Mouse (Mus musculus) E14TG2a.4 (cell line): ENCODE data around the gene Ttc22.

ENCODE experiments used
- H3K27me3 ChIP-seq: 2 replicates; pipeline ENCODE4 v1.6.1; 2014; ENCODE audit warnings: low read length, control low read depth; ENCODE audit not compliant: insufficient read depth
- H3K36me3 ChIP-seq: 2 replicates; pipeline ENCODE4 v1.6.1; 2014; ENCODE audit warnings: low read length, control low read depth; ENCODE audit not compliant: insufficient read depth
- H3K4me1 ChIP-seq: replicated peaks from 2 replicates; pipeline ENCODE4 v1.6.1; 2014; ENCODE audit warnings: low read depth, low read length, control low read depth
- H3K4me3 ChIP-seq: replicated peaks from 2 replicates; pipeline ENCODE4 v1.5.1; 2014; ENCODE audit warnings: mild to moderate bottlenecking, low read length
- H3K9me3 ChIP-seq: 2 replicates; pipeline ENCODE4 v1.6.1; 2014; ENCODE audit warnings: low read length, control low read depth
- CTCF ChIP-seq: conservative IDR thresholded peaks from 2 replicates; pipeline ENCODE4 v1.5.1; 2014; ENCODE audit warnings: low read length
- NANOG ChIP-seq: IDR thresholded peaks from 2 replicates; pipeline ENCODE4 v1.6.1; 2014; ENCODE audit warnings: borderline replicate concordance, low read length, mixed read lengths
- POU5F1 ChIP-seq: IDR thresholded peaks from 2 replicates; pipeline ENCODE4 v1.6.1; 2014; ENCODE audit warnings: low read length, borderline replicate concordance

The Ttc22 gene

GRCm38 (mm10) chr4:106622030-106622493 is at the start of gene Ttc22:
Gene Ttc22, plus strand, starts transcription at chr4:106622432.
- Histone ChIP-seq H3K4me3 (peak within 1 kb of the TSS; percentile 79), H3K36me3 (no peaks in the 10 kb centered on the region), H3K9me3 (no peaks in the 10 kb centered on the region), H3K27me3 (peaks cover 47% of the 10 kb centered on the region), H3K4me1 (peaks cover 48% of the 10 kb centered on the region)
- TF ChIP-seq NANOG (no peak), CTCF (no peak), POU5F1 (no peak)

GRCm38 (mm10) chr4:106575022-106575421 is 47.2 kb upstream of the Ttc22 start:
- peaks cover 99% of the 10 kb centered on the region for H3K36me3 ChIP-seq

GRCm38 (mm10) chr4:106577511-106577910 is 44.7 kb upstream of the Ttc22 start:
- Histone ChIP-seq H3K36me3 (peaks cover 99% of the 10 kb centered on the region), H3K9me3 (no peaks in the 10 kb centered on the region), H3K4me1 (peaks cover 74% of the 10 kb centered on the region), H3K27me3 (no peaks in the 10 kb centered on the region), H3K4me3 (no peak overlapping the region)
- TF ChIP-seq CTCF (no peak), POU5F1 (no peak), NANOG (no peak)

More at GRCm38 (mm10) chr4:106575022-106575421, 47.2 kb upstream of the Ttc22 start:
- peaks cover 72% of the 10 kb centered on the region for H3K4me1 ChIP-seq
- no peaks in the 10 kb centered on the region for H3K27me3 ChIP-seq
- no peak overlapping the region for H3K4me3 ChIP-seq
- no peak for TF ChIP-seq CTCF
- TF ChIP-seq POU5F1: no peak
- no peak for TF ChIP-seq NANOG
- H3K9me3 ChIP-seq: no peaks in the 10 kb centered on the region

GRCm38 (mm10) chr4:106581176-106581864 is 40.9 kb upstream of the Ttc22 start:
- peaks cover 98% of the 10 kb centered on the region for H3K36me3 ChIP-seq
- peaks cover 79% of the 10 kb centered on the region for H3K4me1 ChIP-seq
- H3K27me3 ChIP-seq: no peaks in the 10 kb centered on the region
- TF ChIP-seq POU5F1 (no peak), NANOG (no peak), CTCF (no peak)
- H3K9me3 ChIP-seq: no peaks in the 10 kb centered on the region
- peak overlapping the region; percentile 30 for H3K4me3 ChIP-seq

GRCm38 (mm10) chr4:106581865-106582204 is 40.4 kb upstream of the Ttc22 start:
- H3K9me3 ChIP-seq: no peaks in the 10 kb centered on the region
- H3K4me1 ChIP-seq: peaks cover 79% of the 10 kb centered on the region
- TF ChIP-seq NANOG (no peak), CTCF (no peak), POU5F1 (no peak)
- H3K27me3 ChIP-seq: no peaks in the 10 kb centered on the region
- peak overlapping the region; percentile 30 for H3K4me3 ChIP-seq
- peaks cover 98% of the 10 kb centered on the region for H3K36me3 ChIP-seq

GRCm38 (mm10) chr4:106582428-106583153 is 39.6 kb upstream of the Ttc22 start:
- no peaks in the 10 kb centered on the region for H3K9me3 ChIP-seq
- H3K4me3 ChIP-seq: peak overlapping the region; percentile 30
- peaks cover 80% of the 10 kb centered on the region for H3K4me1 ChIP-seq
- TF ChIP-seq POU5F1 (no peak), CTCF (no peak), NANOG (no peak)
- H3K36me3 ChIP-seq: peaks cover 97% of the 10 kb centered on the region
- no peaks in the 10 kb centered on the region for H3K27me3 ChIP-seq

GRCm38 (mm10) chr4:106584665-106585064 is 37.6 kb upstream of the Ttc22 start:
- Histone ChIP-seq H3K27me3 (no peaks in the 10 kb centered on the region), H3K4me3 (no peak overlapping the region), H3K36me3 (peaks cover 98% of the 10 kb centered on the region), H3K4me1 (peaks cover 97% of the 10 kb centered on the region), H3K9me3 (no peaks in the 10 kb centered on the region)
- TF ChIP-seq NANOG (no peak), CTCF (no peak), POU5F1 (no peak)

GRCm38 (mm10) chr4:106587075-106587474 is 35.2 kb upstream of the Ttc22 start:
- TF ChIP-seq NANOG (no peak), CTCF (no peak), POU5F1 (no peak)
- H3K27me3 ChIP-seq: no peaks in the 10 kb centered on the region
- no peak overlapping the region for H3K4me3 ChIP-seq
- H3K36me3 ChIP-seq: peaks cover 84% of the 10 kb centered on the region
- peaks cover 93% of the 10 kb centered on the region for H3K4me1 ChIP-seq
- no peaks in the 10 kb centered on the region for H3K9me3 ChIP-seq
